Mouse (Mus musculus) limb, embryonic 11.5 days (tissue): ENCODE measurements around the gene Cep85l. TPM values are rescaled to one million over a fixed set of nuclear protein-coding genes. Genes with fewer than 3 reads are reported as not detected.
A peak's percentile ranks its signal among the peaks of the same experiment; 100 is the strongest.

Source experiments
- ATAC-seq: fragments of 200-750 bp; cut with Nextera tagmentation; 2 replicates; pipeline ENCODE4 v1.8.0; 2017; ENCODE audit warnings: low read depth; ENCODE audit not compliant: insufficient number of reproducible peaks, low FRiP score, low TSS enrichment
- DNase-seq: peaks from one replicate; pipeline ENCODE4 v3.0.0-alpha.2; 2015; ENCODE audit warnings: low spot score
- H3K27ac ChIP-seq: fragments of 300-500 bp; sonication (generic); replicated peaks from 2 replicates; pipeline ENCODE4 v1.5.1; 2014; ENCODE audit warnings: low read depth, mild to moderate bottlenecking, low read length
- H3K27me3 ChIP-seq: fragments of 300-500 bp; sonication (generic); 2 replicates; pipeline ENCODE4 v1.6.1; 2014; ENCODE audit warnings: mild to moderate bottlenecking, low read length, mixed read lengths; ENCODE audit not compliant: control insufficient read depth, insufficient read depth
- H3K36me3 ChIP-seq: fragments of 300-500 bp; sonication (generic); 2 replicates; pipeline ENCODE4 v1.6.1; 2014; ENCODE audit warnings: mild to moderate bottlenecking, low read length, moderate library complexity, mixed read lengths; ENCODE audit not compliant: control insufficient read depth, insufficient read depth
- H3K4me1 ChIP-seq: fragments of 300-500 bp; sonication (generic); 2 replicates; pipeline ENCODE4 v1.6.1; 2014; ENCODE audit warnings: low read length, mixed read lengths; ENCODE audit not compliant: control insufficient read depth, insufficient read depth
- H3K4me2 ChIP-seq: fragments of 300-500 bp; sonication (generic); 2 replicates; pipeline ENCODE4 v1.6.1; 2014; ENCODE audit warnings: low read depth, mild to moderate bottlenecking, moderate library complexity; ENCODE audit not compliant: severe bottlenecking
- H3K4me3 ChIP-seq: fragments of 300-500 bp; sonication (generic); 2 replicates; pipeline ENCODE4 v1.5.1; 2014; ENCODE audit warnings: low read depth, low read length
- H3K9ac ChIP-seq: fragments of 300-500 bp; sonication (generic); 2 replicates; pipeline ENCODE4 v1.6.1; 2014; ENCODE audit warnings: mild to moderate bottlenecking, low read length
- H3K9me3 ChIP-seq: fragments of 300-500 bp; sonication (generic); 2 replicates; pipeline ENCODE4 v1.6.1; 2016; ENCODE audit warnings: low read length; ENCODE audit not compliant: control insufficient read depth
- WGBS: fragments of 180-500 bp; shearing (Covaris S2); extraction: QIAGEN DNeasy Blood & Tissue Kit; methylation state at CpG from one replicate; pipeline ENCODE4 v1.1.7; 2014; 5-methylcytosine and 5-hydroxymethylcytosine counted together
- polyA plus RNA-seq: library from polyadenylated mRNA; unstranded; fragments of >200 nt; fragmentation: Nextera tagmentation; extraction: Ambion mirVana; gene quantifications from 2 replicates; pipeline ENCODE4 v1.2.1, GENCODE M21; 2014

Cep85l gene
- polyA plus RNA-seq, 1 experiment from 2014 or later = 6.0 TPM

GRCm38 (mm10) chr10:53384896-53385295 is 5.1 kb upstream of the Cep85l start:
- H3K4me3 ChIP-seq = no peak overlapping the region
- H3K9ac ChIP-seq = no peak overlapping the region
- WGBS = 88% methylated on average over 1 of the region's 1 CpGs
- no peak overlapping the region for H3K4me2 ChIP-seq
- no peak overlapping the region for H3K27ac ChIP-seq
- no peaks in the 10 kb centered on the region for H3K36me3 ChIP-seq
- ATAC-seq = no peak
- DNase-seq = no peak
- no peaks in the 10 kb centered on the region for H3K9me3 ChIP-seq
- no peaks in the 10 kb centered on the region for H3K4me1 ChIP-seq
- no peaks in the 10 kb centered on the region for H3K27me3 ChIP-seq

GRCm38 (mm10) chr10:53382696-53383365 is 3.1 kb upstream of the Cep85l start:
- no peak overlapping the region for H3K9ac ChIP-seq
- H3K36me3 ChIP-seq = no peaks in the 10 kb centered on the region
- H3K4me2 ChIP-seq = no peak overlapping the region
- peaks cover 4% of the 10 kb centered on the region; the same call in 1 of the 2 replicates for H3K4me1 ChIP-seq
- H3K4me3 ChIP-seq = no peak overlapping the region
- DNase-seq (no peak), ATAC-seq (no peak)
- WGBS = 76% methylated on average over 7 of the region's 7 CpGs
- H3K27me3 ChIP-seq = no peaks in the 10 kb centered on the region
- H3K9me3 ChIP-seq = no peaks in the 10 kb centered on the region
- no peak overlapping the region for H3K27ac ChIP-seq

GRCm38 (mm10) chr10:53378981-53379708 is 602 bp downstream of the Cep85l start:
- Histone ChIP-seq H3K9ac (peak overlapping the region; percentile 97), H3K4me1 (peaks cover 4% of the 10 kb centered on the region; the same call in 1 of the 2 replicates), H3K36me3 (no peaks in the 10 kb centered on the region), H3K4me3 (peak overlapping the region; percentile 93), H3K4me2 (peak overlapping the region; percentile 65), H3K27ac (peak overlapping the region; percentile 92), H3K9me3 (no peaks in the 10 kb centered on the region), H3K27me3 (no peaks in the 10 kb centered on the region)
- ATAC-seq (peak; percentile 84), DNase-seq (peak; percentile 70)
- under 1% methylated on average over 58 of the region's 59 CpGs for WGBS

GRCm38 (mm10) chr10:53378296-53378695 is 1.5 kb downstream of the Cep85l start:
- WGBS = 74% methylated on average over 6 of the region's 6 CpGs
- peak overlapping the region; percentile 93 for H3K4me3 ChIP-seq
- H3K9ac ChIP-seq = no peak overlapping the region
- peak overlapping the region; percentile 65; the same call in 1 of the 2 replicates for H3K4me2 ChIP-seq
- H3K27ac ChIP-seq = no peak overlapping the region
- H3K4me1 ChIP-seq = peaks cover 4% of the 10 kb centered on the region; the same call in 1 of the 2 replicates
- H3K9me3 ChIP-seq = no peaks in the 10 kb centered on the region
- no peaks in the 10 kb centered on the region for H3K27me3 ChIP-seq
- no peak for DNase-seq
- no peak for ATAC-seq
- no peaks in the 10 kb centered on the region for H3K36me3 ChIP-seq

- no peak overlapping the region for H3K4me2 ChIP-seq
- H3K4me3 ChIP-seq = no peak overlapping the region
- H3K27ac ChIP-seq = no peak overlapping the region
- no peaks in the 10 kb centered on the region for H3K27me3 ChIP-seq
- peaks cover 4% of the 10 kb centered on the region; the same call in 1 of the 2 replicates for H3K4me1 ChIP-seq
- ATAC-seq (no peak), DNase-seq (no peak)
- no peaks in the 10 kb centered on the region for H3K36me3 ChIP-seq
- no peak overlapping the region for H3K9ac ChIP-seq
- H3K9me3 ChIP-seq = no peaks in the 10 kb centered on the region
Observed at GRCm38 (mm10) chr10:53377096-53377495, 2.7 kb downstream of the Cep85l start.

DNA sequence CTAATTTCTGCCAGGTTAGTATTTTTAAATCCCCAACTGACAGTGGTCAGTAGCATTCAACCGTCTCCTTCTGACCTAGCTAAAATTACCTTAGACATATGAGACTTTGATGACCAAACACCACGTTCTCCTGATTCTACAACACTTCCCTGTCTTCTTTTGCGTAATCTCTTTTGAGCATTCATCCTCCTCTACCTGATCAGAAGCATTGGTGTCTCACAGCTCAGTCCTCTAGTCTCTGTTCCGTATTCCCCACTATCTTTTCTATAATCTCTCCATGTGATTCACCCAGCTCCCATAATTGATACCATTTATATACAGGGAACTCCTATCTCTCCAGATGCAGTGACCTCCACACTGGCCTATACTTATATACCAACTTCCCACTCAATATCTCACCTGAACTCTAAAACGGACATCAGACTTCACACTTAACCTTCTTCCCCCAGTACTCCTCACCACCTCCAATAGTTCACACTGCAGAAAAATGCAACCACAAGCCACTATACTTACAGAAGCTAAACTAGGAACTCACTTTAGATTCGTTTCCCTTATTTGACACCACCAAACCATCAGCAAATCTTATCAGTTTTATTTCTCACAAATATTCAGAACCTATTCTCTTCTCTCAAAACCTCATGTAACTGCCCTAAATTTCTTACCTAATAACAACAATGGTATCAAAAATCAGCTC is 5.7 kb downstream of the Cep85l start:
- WGBS = 89% methylated on average over 6 of the region's 6 CpGs
- DNase-seq = no peak
- no peaks in the 10 kb centered on the region for H3K27me3 ChIP-seq
- H3K27ac ChIP-seq = no peak overlapping the region
- no peaks in the 10 kb centered on the region; the same call in 1 of the 2 replicates for H3K36me3 ChIP-seq
- H3K9me3 ChIP-seq = no peaks in the 10 kb centered on the region
- no peak overlapping the region for H3K4me3 ChIP-seq
- H3K4me2 ChIP-seq = no peak overlapping the region
- H3K9ac ChIP-seq = no peak overlapping the region
- no peak for ATAC-seq
- peaks cover 4% of the 10 kb centered on the region; the same call in 1 of the 2 replicates for H3K4me1 ChIP-seq

DNA sequence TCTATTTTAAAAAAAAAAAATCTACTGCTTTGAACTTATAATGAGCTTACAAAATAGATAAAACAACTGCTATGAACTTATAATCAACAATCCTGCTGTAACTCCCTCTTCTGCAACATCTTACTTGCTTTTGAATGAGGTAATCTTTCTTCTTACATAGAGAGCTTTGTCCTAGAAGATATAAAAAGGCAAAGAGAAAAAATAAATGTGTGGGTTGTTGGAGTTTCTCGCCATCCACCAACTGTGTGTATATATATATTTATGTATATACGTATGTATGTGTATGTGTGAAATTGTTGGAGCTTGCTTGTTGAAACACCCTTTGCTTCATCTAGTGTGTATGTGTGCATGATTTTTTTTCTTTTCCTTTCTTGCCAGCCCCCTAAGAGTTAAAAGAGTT is 12.5 kb downstream of the Cep85l start:
- H3K4me2 ChIP-seq = no peak overlapping the region
- DNase-seq (no peak), ATAC-seq (no peak)
- H3K9ac ChIP-seq = no peak overlapping the region
- H3K4me1 ChIP-seq = no peaks in the 10 kb centered on the region
- H3K4me3 ChIP-seq = no peak overlapping the region
- 98% methylated on average over 2 of the region's 2 CpGs for WGBS
- no peaks in the 10 kb centered on the region; the same call in 1 of the 2 replicates for H3K36me3 ChIP-seq
- H3K27me3 ChIP-seq = no peaks in the 10 kb centered on the region
- H3K9me3 ChIP-seq = no peaks in the 10 kb centered on the region
- H3K27ac ChIP-seq = no peak overlapping the region

- Histone ChIP-seq H3K4me3 (no peak overlapping the region), H3K9ac (no peak overlapping the region), H3K36me3 (no peaks in the 10 kb centered on the region), H3K27me3 (no peaks in the 10 kb centered on the region), H3K9me3 (no peaks in the 10 kb centered on the region), H3K4me2 (no peak overlapping the region), H3K27ac (no peak overlapping the region), H3K4me1 (no peaks in the 10 kb centered on the region)
- ATAC-seq (no peak), DNase-seq (no peak)
Observed at GRCm38 (mm10) chr10:53364311-53364710, 15.4 kb downstream of the Cep85l start.
